Mouse (Mus musculus): ENCODE results near the gene G6pd2. TPM values are rescaled to one million over a fixed set of nuclear protein-coding genes. Genes with fewer than 3 reads are reported as not detected.

Gene G6pd2
- 0.17 TPM in 1 of 2 replicates, not detected in the other for polyA plus RNA-seq (2015; fragmentation: Nextera tagmentation; extraction: Ambion mirVana)

GRCm38 (mm10) chr5:61808516-61808915 is at the start of gene G6pd2:
Gene G6pd2, plus strand, starts transcription at chr5:61808816.
- no peaks in the 10 kb centered on the region for H3K9me3 ChIP-seq (ENCODE audit: low read length)
- H3K9ac ChIP-seq (replicated peaks; ENCODE audit: low read length) = no peak within 1 kb of the TSS
- no peak within 1 kb of the TSS for H3K4me3 ChIP-seq (ENCODE audit: low read length)
- no peaks in the 10 kb centered on the region for H3K4me1 ChIP-seq (ENCODE audit: insufficient read depth, low read length)
- no peak for ATAC-seq (ENCODE audit: low FRiP score, low TSS enrichment)
- no peak within 1 kb of the TSS for H3K4me2 ChIP-seq (replicated peaks; ENCODE audit: low read depth, low read length)
- no peaks in the 10 kb centered on the region for H3K27me3 ChIP-seq (ENCODE audit: insufficient read depth, low read length)
- H3K27ac ChIP-seq (ENCODE audit: low read length) = no peak within 1 kb of the TSS
- 84% methylated on average over 2 of the region's 2 CpGs for WGBS
- H3K36me3 ChIP-seq (ENCODE audit: insufficient read depth, low read length) = no peaks in the 10 kb centered on the region

DNA sequence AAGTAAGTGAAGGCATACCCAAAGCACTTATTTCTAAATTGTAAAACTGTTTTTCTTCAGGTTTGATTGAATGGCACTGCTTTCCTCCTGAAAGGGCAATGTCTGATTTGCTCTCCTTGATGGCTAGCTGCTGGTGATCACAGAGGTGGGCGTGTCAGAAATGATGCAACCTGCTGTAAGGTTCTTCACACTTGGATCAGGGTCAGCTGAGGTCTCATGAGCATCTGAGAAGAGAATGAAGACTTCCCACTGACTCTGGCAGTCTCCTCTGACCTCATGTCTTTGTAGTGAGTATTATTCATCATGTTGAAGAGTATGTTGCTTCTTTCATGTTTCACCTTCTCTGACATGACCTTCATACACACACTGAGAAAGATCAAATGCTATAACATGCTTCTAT is 44.4 kb upstream of the G6pd2 start:
- 81% methylated on average over 1 of the region's 1 CpGs for WGBS
- no peaks in the 10 kb centered on the region for H3K27me3 ChIP-seq (ENCODE audit: insufficient read depth, low read length)

GRCm38 (mm10) chr5:61832935-61833551 is 24.4 kb downstream of the G6pd2 start:
- H3K27ac ChIP-seq (ENCODE audit: low read length) = no peak overlapping the region
- no peaks in the 10 kb centered on the region for H3K27me3 ChIP-seq (ENCODE audit: insufficient read depth, low read length)
- no peaks in the 10 kb centered on the region for H3K36me3 ChIP-seq (ENCODE audit: insufficient read depth, low read length)
- H3K9me3 ChIP-seq (ENCODE audit: low read length) = no peaks in the 10 kb centered on the region
- H3K4me1 ChIP-seq (ENCODE audit: insufficient read depth, low read length) = no peaks in the 10 kb centered on the region
- H3K4me2 ChIP-seq (replicated peaks; ENCODE audit: low read depth, low read length) = no peak overlapping the region
- H3K4me3 ChIP-seq (ENCODE audit: low read length) = no peak overlapping the region
- H3K9ac ChIP-seq (replicated peaks; ENCODE audit: low read length) = no peak overlapping the region
- no peak for ATAC-seq (ENCODE audit: low FRiP score, low TSS enrichment)

More for the DNA sequence above, 44.4 kb upstream of the G6pd2 start:
- Histone ChIP-seq H3K9me3 (ENCODE audit: low read length) (no peaks in the 10 kb centered on the region), H3K4me2 (replicated peaks; ENCODE audit: low read depth, low read length) (no peak overlapping the region), H3K9ac (replicated peaks; ENCODE audit: low read length) (no peak overlapping the region), H3K27ac (ENCODE audit: low read length) (no peak overlapping the region), H3K4me1 (ENCODE audit: insufficient read depth, low read length) (no peaks in the 10 kb centered on the region), H3K36me3 (ENCODE audit: insufficient read depth, low read length) (no peaks in the 10 kb centered on the region), H3K4me3 (ENCODE audit: low read length) (no peak overlapping the region)
- ATAC-seq (ENCODE audit: low FRiP score, low TSS enrichment) = no peak

- Histone ChIP-seq H3K9me3 (ENCODE audit: low read length) (no peaks in the 10 kb centered on the region), H3K4me2 (replicated peaks; ENCODE audit: low read depth, low read length) (no peak overlapping the region), H3K9ac (replicated peaks; ENCODE audit: low read length) (no peak overlapping the region), H3K27me3 (ENCODE audit: insufficient read depth, low read length) (no peaks in the 10 kb centered on the region), H3K36me3 (ENCODE audit: insufficient read depth, low read length) (no peaks in the 10 kb centered on the region), H3K4me3 (ENCODE audit: low read length) (no peak overlapping the region), H3K4me1 (ENCODE audit: insufficient read depth, low read length) (no peaks in the 10 kb centered on the region), H3K27ac (ENCODE audit: low read length) (no peak overlapping the region)
- 77% methylated on average over 2 of the region's 2 CpGs for WGBS
- ATAC-seq (ENCODE audit: low FRiP score, low TSS enrichment) = no peak
Observed at GRCm38 (mm10) chr5:61843891-61844290, 35.3 kb downstream of the G6pd2 start.
